Mouse (Mus musculus) cerebellum, postnatal 10 days (tissue): ENCODE results near the gene Unc119b.
A peak's percentile ranks its signal among the peaks of the same experiment; 100 is the strongest.
"Not testable (repeated sequence)": the region's sequence is repeated elsewhere in the genome, so short reads cannot be mapped to it uniquely, and the experiment has no call there.

Experiments used
- DNase-seq, 2 experiments: peaks; one replicate each; pipeline ENCODE4 v3.0.0; 2021; ENCODE audit warnings: mixed read lengths in 2 of 2

Gene Unc119b

DNA sequence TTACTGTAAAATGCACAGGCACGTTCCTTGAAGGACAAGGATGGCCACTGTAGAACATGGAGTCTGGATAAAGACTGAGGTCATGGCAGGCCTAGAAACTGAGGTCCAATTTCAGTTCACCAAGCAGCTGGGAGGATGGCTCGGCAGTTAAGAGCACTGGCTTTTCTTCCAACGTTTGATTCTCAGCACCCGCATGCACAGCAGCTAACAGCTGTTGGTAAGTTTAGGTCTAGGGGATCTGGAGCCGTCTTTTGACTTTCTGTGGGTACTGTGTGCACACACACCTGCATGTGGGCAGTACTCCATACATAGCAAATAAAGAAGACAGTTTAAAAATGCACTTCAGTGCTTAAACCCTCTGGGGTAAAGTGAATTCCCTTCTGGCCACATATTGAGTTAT, 53.1 kb downstream of the Unc119b start:
- no peak for DNase-seq

DNA sequence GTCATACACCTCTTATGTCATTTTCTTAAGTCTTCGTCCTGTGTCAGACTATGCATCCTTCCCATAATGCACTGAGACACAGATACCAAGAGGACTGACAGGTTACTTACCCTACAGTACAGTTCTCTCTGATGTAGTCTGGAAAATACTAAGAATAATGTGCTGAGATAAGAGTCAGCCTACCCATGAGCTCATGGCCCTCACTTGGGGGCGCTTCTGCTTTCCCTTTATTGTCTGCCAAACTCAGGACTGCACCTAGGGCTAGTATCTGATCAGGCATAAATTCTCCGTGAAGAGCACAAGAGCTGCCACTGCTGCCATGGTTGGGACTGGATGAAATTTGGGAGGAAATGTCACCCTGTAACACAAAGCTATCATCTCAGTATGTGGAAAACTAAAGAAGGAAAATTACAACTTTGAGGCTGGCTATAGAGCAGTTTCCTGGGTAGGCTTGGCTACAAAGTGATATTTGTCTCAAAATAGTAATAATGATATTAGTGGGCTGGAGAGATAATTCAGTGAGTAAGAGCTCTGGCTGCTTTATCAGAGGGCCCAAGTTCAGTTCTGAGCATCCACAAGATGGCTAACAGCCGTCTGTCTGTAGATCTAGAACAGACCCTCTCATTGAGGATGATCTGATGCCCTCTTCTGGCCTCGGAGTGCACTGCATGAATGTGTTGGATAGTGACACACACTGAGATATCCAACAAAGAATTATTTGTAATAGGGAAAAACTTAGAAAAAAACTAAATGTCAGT, 58.5 kb downstream of the Unc119b start:
- DNase-seq: peak; percentile 84 to 85

DNA sequence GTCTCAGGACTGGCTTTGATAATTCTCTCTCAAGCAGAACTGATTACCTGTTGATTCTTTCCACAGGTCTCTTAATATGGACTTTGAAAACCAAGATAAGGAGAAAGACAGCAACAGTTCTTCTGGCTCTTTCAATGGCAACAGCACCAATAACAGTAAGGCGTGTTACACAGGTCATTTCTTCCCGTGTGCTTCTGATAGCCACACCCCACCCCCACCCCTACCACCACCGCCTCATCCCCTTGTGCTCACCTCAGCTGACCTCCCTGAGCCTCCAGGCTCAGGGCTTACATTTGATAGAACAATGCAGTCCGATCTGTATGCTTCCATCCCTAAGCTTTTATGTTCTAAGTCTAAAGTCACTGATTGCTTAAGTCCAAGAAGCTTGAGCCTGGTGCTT, 60.0 kb downstream of the Unc119b start:
- DNase-seq: no peak

DNA sequence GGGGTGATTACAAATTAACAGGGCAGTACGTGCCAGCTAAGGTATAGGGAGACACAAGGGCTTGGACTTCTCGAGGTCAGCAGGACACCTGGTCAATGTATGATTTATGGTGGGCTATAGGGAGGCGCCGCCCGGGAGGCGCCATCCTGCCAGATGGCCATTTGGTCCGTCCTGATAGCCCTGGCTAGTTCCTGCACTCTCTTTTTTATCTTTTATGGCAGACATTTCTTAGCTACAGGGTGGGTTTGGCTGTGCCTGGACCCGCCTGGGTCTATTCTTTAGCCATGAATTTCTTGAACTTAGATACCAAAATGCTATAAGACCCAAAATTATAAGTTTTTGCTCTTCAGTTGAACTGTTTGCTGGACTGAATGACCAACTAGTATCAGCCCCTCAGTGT, 61.5 kb downstream of the Unc119b start:
- DNase-seq: not testable (repeated sequence)
